ENCODE assay signal across 18 mouse cellular contexts in the genomic region with DNA sequence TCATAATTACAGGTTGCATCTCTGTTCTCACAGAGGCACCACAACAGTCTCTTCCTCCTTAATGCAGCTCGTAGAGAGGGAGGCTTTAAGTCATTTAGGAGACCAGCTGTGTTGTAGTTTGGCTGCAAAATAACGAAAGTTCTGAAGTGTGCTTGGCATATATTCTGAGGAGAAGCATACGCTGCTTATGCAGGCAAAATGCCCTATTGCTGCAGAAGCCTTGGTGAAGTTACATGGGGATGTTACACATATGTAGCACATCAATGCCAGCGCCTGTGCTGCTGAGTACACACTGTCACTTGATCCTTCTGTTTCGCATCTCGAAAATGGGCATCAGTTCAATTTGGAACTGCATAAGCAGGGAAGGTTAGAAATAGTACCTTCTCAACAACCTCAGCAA.
A peak's percentile ranks its signal among the peaks of the same experiment; 100 is the strongest.
DNase-seq lines count a peak whose midpoint lies in the region; ATAC-seq lines count a peak whose summit lies in the region.
"Had no signal": no experiment of that assay in that cellular context is flagged by ENCODE, and none has a peak within 500 bp of the region (broad histone marks: within the 10 kb centered on the region; RNA-seq: fewer than 3 reads in every experiment).

No protein-coding gene starts in this region.

- H3K27me3 ChIP-seq in forebrain, embryonic 15.5 days: no peaks in the 10 kb centered on the region
- H3K27me3 ChIP-seq in forebrain, embryonic 11.5 days (ENCODE audit: control insufficient read depth, insufficient read depth, low read length): no peaks in the 10 kb centered on the region
- H3K27me3 ChIP-seq in hindbrain, embryonic 16.5 days (replicated peaks; ENCODE audit: control insufficient read depth, insufficient read depth, low read length): no peaks in the 10 kb centered on the region
- no peaks in the 10 kb centered on the region for H3K27me3 ChIP-seq in kidney, embryonic 15.5 days
- H3K27me3 ChIP-seq: embryonic facial prominence, embryonic 13.5 days; heart, embryonic 13.5 days; neural tube, embryonic 15.5 days had no signal

- H3K9ac ChIP-seq in forebrain, embryonic 15.5 days (replicated peaks): no peak overlapping the region
- H3K9ac ChIP-seq in forebrain, embryonic 11.5 days (ENCODE audit: low read length): no peak overlapping the region
- no peak overlapping the region for H3K9ac ChIP-seq in hindbrain, embryonic 16.5 days (ENCODE audit: low read depth, low read length)
- no peak overlapping the region for H3K9ac ChIP-seq in kidney, embryonic 15.5 days
- H3K9ac ChIP-seq: embryonic facial prominence, embryonic 13.5 days; heart, embryonic 13.5 days; neural tube, embryonic 15.5 days had no signal

- H3K27ac ChIP-seq in forebrain, embryonic 15.5 days (replicated peaks): no peak overlapping the region; the same call in 1 of the 2 replicates
- no peak overlapping the region for H3K27ac ChIP-seq in forebrain, embryonic 11.5 days (ENCODE audit: low read depth, low read length)
- no peak overlapping the region for H3K27ac ChIP-seq in hindbrain, embryonic 16.5 days (ENCODE audit: low read depth, low read length)
- no peak overlapping the region for H3K27ac ChIP-seq in kidney, embryonic 15.5 days
- H3K27ac ChIP-seq: embryonic facial prominence, embryonic 13.5 days; heart, embryonic 13.5 days; midbrain, embryonic 10.5 days; neural tube, embryonic 15.5 days had no signal

- no peak overlapping the region for H3K4me2 ChIP-seq in forebrain, embryonic 15.5 days (replicated peaks)
- no peak overlapping the region for H3K4me2 ChIP-seq in forebrain, embryonic 11.5 days (ENCODE audit: low read depth, low read length, severe bottlenecking)
- H3K4me2 ChIP-seq in hindbrain, embryonic 16.5 days (ENCODE audit: low read length): no peak overlapping the region
- H3K4me2 ChIP-seq in kidney, embryonic 15.5 days: no peak overlapping the region
- H3K4me2 ChIP-seq: embryonic facial prominence, embryonic 13.5 days; heart, embryonic 13.5 days; liver, embryonic 11.5 days; neural tube, embryonic 15.5 days had no signal

- H3K36me3 ChIP-seq in forebrain, embryonic 15.5 days: no peaks in the 10 kb centered on the region
- H3K36me3 ChIP-seq in forebrain, embryonic 11.5 days (ENCODE audit: control insufficient read depth, insufficient read depth, low read length): no peaks in the 10 kb centered on the region
- no peaks in the 10 kb centered on the region for H3K36me3 ChIP-seq in hindbrain, embryonic 16.5 days (ENCODE audit: control insufficient read depth, insufficient read depth, low read length)
- no peaks in the 10 kb centered on the region for H3K36me3 ChIP-seq in kidney, embryonic 15.5 days
- H3K36me3 ChIP-seq: embryonic facial prominence, embryonic 13.5 days; heart, embryonic 13.5 days; midbrain, embryonic 10.5 days; neural tube, embryonic 15.5 days had no signal

- peak; percentile 94 for ATAC-seq in forebrain, embryonic 15.5 days (replicated peaks)
- ATAC-seq in forebrain, embryonic 11.5 days (replicated peaks; ENCODE audit: low FRiP score): no peak
- no peak for ATAC-seq in hindbrain, embryonic 16.5 days
- ATAC-seq in kidney, embryonic 15.5 days (replicated peaks; ENCODE audit: low FRiP score): no peak
- ATAC-seq: activated CD4-positive, CD25-positive, alpha-beta regulatory T cell, adult 4 months; inflammation-experienced regulatory T-cells, adult 6 months had no signal

- no peaks in the 10 kb centered on the region for H3K4me1 ChIP-seq in forebrain, embryonic 15.5 days
- H3K4me1 ChIP-seq in forebrain, embryonic 11.5 days (replicated peaks; ENCODE audit: control insufficient read depth, insufficient read depth, low read length): no peaks in the 10 kb centered on the region
- no peaks in the 10 kb centered on the region for H3K4me1 ChIP-seq in hindbrain, embryonic 16.5 days (ENCODE audit: control insufficient read depth, insufficient read depth, low read depth, low read length)
- H3K4me1 ChIP-seq in kidney, embryonic 15.5 days: no peaks in the 10 kb centered on the region
- H3K4me1 ChIP-seq: embryonic facial prominence, embryonic 13.5 days; heart, embryonic 13.5 days; midbrain, embryonic 10.5 days; neural tube, embryonic 15.5 days had no signal

- WGBS in forebrain, embryonic 15.5 days: 68% methylated on average over 6 of the region's 6 CpGs
- 87% methylated on average over 6 of the region's 6 CpGs for WGBS in forebrain, embryonic 11.5 days
- WGBS in hindbrain, embryonic 16.5 days: 88% methylated on average over 6 of the region's 6 CpGs
- WGBS in kidney, embryonic 15.5 days: 81% methylated on average over 6 of the region's 6 CpGs

- no peak overlapping the region for H3K4me3 ChIP-seq in forebrain, embryonic 15.5 days
- H3K4me3 ChIP-seq in forebrain, embryonic 11.5 days (ENCODE audit: low read depth, low read length): no peak overlapping the region
- no peak overlapping the region for H3K4me3 ChIP-seq in hindbrain, embryonic 16.5 days (ENCODE audit: low read length)
- no peak overlapping the region for H3K4me3 ChIP-seq in kidney, embryonic 15.5 days (replicated peaks)
- H3K4me3 ChIP-seq: embryonic facial prominence, embryonic 13.5 days; heart, embryonic 13.5 days; midbrain, embryonic 10.5 days; neural tube, embryonic 15.5 days had no signal

- no peaks in the 10 kb centered on the region for H3K9me3 ChIP-seq in forebrain, embryonic 15.5 days
- no peaks in the 10 kb centered on the region for H3K9me3 ChIP-seq in forebrain, embryonic 11.5 days (ENCODE audit: control insufficient read depth, low read length)
- H3K9me3 ChIP-seq in hindbrain, embryonic 16.5 days (ENCODE audit: control insufficient read depth, low read length): no peaks in the 10 kb centered on the region
- no peaks in the 10 kb centered on the region for H3K9me3 ChIP-seq in kidney, embryonic 15.5 days (replicated peaks)
- H3K9me3 ChIP-seq: embryonic facial prominence, embryonic 13.5 days; heart, embryonic 13.5 days; midbrain, embryonic 10.5 days; neural tube, embryonic 15.5 days had no signal

- no peak for DNase-seq in forebrain, embryonic 11.5 days (ENCODE audit: low spot score)
- peak; percentile 36 for DNase-seq in brain, embryonic 18.5 days (ENCODE audit: low read depth, low spot score)
- DNase-seq in layer of hippocampus, adult 8-10 months (ENCODE audit: low spot score in 2 of 2): peak; percentile 54 to 62
- peak; percentile 11 for DNase-seq in right cerebral cortex, adult 18-20 months
- no peak for DNase-seq in cerebellum, postnatal 10 days
- DNase-seq: adrenal gland, postnatal 36 days; retina, postnatal 1 day; thymus, postnatal 4 days had no signal

Comparison
In these comparisons a context has a peak if more than half of its experiments do, and no peak if none do; other contexts are left out.
1. DNase-seq: peak in brain, embryonic 18.5 days (single experiment), layer of hippocampus, adult 8-10 months (2 of 2) and right cerebral cortex, adult 18-20 months (single experiment); none in forebrain, embryonic 11.5 days (single experiment) and cerebellum, postnatal 10 days (0 of 2).